Mouse (Mus musculus): ENCODE measurements around the gene Aif1l. TPM values are rescaled to one million over a fixed set of nuclear protein-coding genes. Genes with fewer than 3 reads are reported as not detected.

The Aif1l gene
- polyA plus RNA-seq, 1 experiment from 2014 or later = 80.5 TPM

- ATAC-seq (ENCODE audit: insufficient number of reproducible peaks, low FRiP score) = no peak
- Histone ChIP-seq H3K36me3 (peaks cover 38% of the 10 kb centered on the region; the same call in 1 of the 2 replicates), H3K27ac (ENCODE audit: poor library complexity, severe bottlenecking) (no peak overlapping the region)
Observed at GRCm38 (mm10) chr2:31965110-31965509, 15.2 kb downstream of the Aif1l start.

DNA sequence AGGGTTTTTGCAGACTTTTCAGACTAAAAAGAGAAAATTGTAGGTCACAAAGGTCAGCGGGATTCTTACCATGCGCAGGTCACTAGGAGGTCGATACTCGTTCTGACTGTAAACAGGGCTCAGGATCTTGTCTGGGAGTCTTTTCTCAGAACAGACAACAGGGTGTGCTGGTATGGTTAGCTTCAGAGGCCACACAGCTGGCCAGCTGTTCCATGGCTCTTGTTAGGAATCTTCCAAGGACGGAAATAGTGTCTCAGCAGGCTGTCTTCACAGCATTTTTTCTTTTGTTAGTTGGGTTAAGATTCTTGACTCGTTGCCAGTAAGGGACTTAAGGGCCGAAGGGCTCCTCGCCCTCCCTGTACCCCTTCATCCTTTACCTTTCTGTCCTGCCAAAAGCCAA, 16.9 kb downstream of the Aif1l start:
- no peak for ATAC-seq (ENCODE audit: insufficient number of reproducible peaks, low FRiP score)
- H3K27me3 ChIP-seq (replicated peaks) = no peaks in the 10 kb centered on the region

More at GRCm38 (mm10) chr2:31965110-31965509, 15.2 kb downstream of the Aif1l start:
- Histone ChIP-seq H3K4me2 (no peak overlapping the region), H3K4me1 (replicated peaks) (peaks cover 14% of the 10 kb centered on the region; the same call in 1 of the 2 replicates), H3K9me3 (replicated peaks) (no peaks in the 10 kb centered on the region), H3K27me3 (replicated peaks) (no peaks in the 10 kb centered on the region), H3K4me3 (no peak overlapping the region), H3K9ac (no peak overlapping the region)

GRCm38 (mm10) chr2:31972589-31972988, 22.6 kb downstream of the Aif1l start:
- no peak overlapping the region for H3K4me2 ChIP-seq
- H3K4me1 ChIP-seq (replicated peaks) = peaks cover 9% of the 10 kb centered on the region
- no peak for ATAC-seq (ENCODE audit: insufficient number of reproducible peaks, low FRiP score)
- H3K36me3 ChIP-seq = peaks cover 51% of the 10 kb centered on the region
- no peak overlapping the region for H3K9ac ChIP-seq
- WGBS = 75% methylated on average over 4 of the region's 4 CpGs
- no peak overlapping the region for H3K27ac ChIP-seq (ENCODE audit: poor library complexity, severe bottlenecking)
- H3K4me3 ChIP-seq = no peak overlapping the region
- H3K27me3 ChIP-seq (replicated peaks) = no peaks in the 10 kb centered on the region
- H3K9me3 ChIP-seq (replicated peaks) = no peaks in the 10 kb centered on the region

More for the DNA sequence above, 16.9 kb downstream of the Aif1l start:
- Histone ChIP-seq H3K36me3 (peaks cover 49% of the 10 kb centered on the region), H3K4me3 (no peak overlapping the region), H3K27ac (ENCODE audit: poor library complexity, severe bottlenecking) (0 out of 2 replicates have a peak overlapping the region, but pooled peaks have one; percentile 6), H3K4me1 (replicated peaks) (peaks cover 13% of the 10 kb centered on the region; the same call in 1 of the 2 replicates), H3K9me3 (replicated peaks) (no peaks in the 10 kb centered on the region), H3K9ac (no peak overlapping the region), H3K4me2 (no peak overlapping the region)
- 60% methylated on average over 8 of the region's 8 CpGs for WGBS

DNA sequence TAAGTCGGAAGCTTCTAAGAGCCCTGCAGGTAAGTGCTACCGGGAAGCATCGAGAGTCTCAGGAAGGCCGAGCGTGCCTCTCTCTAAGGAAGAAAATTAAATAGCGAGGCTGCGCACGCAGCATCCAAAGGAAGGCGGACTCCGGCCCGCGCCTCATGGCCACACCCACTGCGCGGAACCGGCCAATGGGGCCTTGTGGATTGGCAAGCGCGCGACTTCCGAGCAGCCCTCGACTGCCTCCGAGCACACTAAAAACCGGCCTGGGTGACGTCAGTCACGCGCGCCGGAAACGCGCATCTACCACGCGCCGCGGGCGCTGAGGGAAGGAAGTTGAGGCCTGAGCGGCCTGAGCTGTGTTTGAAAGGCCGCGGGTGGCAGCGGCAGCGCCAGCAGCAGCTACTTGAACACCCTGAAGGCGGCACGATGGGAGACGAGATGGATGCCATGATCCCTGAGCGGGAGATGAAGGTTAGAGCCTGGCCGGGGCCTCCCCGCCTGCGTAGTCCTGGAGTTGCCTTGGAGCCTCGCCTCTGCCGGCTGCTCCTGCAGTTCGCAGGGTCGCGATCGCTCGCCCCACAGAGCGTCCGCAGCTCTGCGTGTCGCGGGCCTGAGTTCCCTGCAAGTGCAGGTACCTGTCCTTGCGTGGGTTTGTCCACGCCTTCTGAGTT, 24.3 kb downstream of the Aif1l start, which contains the start of gene Nup214:
Gene Nup214 (plus strand): TSS at position 296 of the 668 bp plus-strand sequence.
- peaks cover 53% of the 10 kb centered on the region for H3K36me3 ChIP-seq
- under 1% methylated on average over 60 of the region's 60 CpGs for WGBS
- peak within 1 kb of the TSS; percentile 26; the same call in 1 of the 2 replicates for H3K27ac ChIP-seq (ENCODE audit: poor library complexity, severe bottlenecking)
- peaks cover 9% of the 10 kb centered on the region for H3K4me1 ChIP-seq (replicated peaks)
- no peaks in the 10 kb centered on the region for H3K27me3 ChIP-seq (replicated peaks)
- H3K9ac ChIP-seq = peak within 1 kb of the TSS; percentile 93
- peak; percentile 99 for ATAC-seq (ENCODE audit: insufficient number of reproducible peaks, low FRiP score)
- peak within 1 kb of the TSS; percentile 90 for H3K4me3 ChIP-seq
- H3K9me3 ChIP-seq (replicated peaks) = no peaks in the 10 kb centered on the region
- peak within 1 kb of the TSS; percentile 82 for H3K4me2 ChIP-seq

DNA sequence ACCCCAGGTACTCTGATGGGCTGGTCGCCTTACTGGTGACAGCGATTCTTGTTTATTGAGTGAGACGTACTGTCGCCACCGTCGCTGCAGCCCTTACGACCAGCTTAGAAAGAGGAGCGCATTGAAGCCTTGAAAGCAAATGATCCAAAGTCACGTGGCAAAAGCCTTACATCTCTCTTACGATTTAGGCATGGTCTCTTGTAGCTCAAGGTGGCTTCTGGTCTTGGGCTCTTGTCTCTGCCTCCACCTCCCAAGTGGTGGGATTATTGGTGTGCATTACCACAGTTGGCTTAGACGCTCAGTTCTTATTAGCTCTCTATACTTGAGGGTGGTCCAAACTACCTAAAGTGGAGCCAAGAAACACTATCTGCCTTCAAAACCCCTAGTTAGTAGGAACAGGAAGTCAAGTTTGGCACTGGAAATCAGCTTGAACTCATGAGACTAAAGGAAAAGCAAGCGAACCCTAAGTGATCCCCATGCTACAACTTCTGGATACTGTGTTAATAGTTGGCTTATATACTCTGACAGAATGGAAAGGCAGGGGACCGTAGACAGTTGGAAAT, 25.0 kb downstream of the Aif1l start:
- Histone ChIP-seq H3K9ac (peak overlapping the region; percentile 93), H3K9me3 (replicated peaks) (no peaks in the 10 kb centered on the region), H3K4me3 (peak overlapping the region; percentile 90), H3K4me2 (peak overlapping the region; percentile 82), H3K27ac (ENCODE audit: poor library complexity, severe bottlenecking) (no peak overlapping the region), H3K4me1 (replicated peaks) (peaks cover 9% of the 10 kb centered on the region), H3K36me3 (peaks cover 52% of the 10 kb centered on the region), H3K27me3 (replicated peaks) (no peaks in the 10 kb centered on the region)
- ATAC-seq (ENCODE audit: insufficient number of reproducible peaks, low FRiP score) = no peak; the same call in 1 of the 2 replicates
- 7% methylated on average over 13 of the region's 13 CpGs for whole genome bisulfite sequencing

DNA sequence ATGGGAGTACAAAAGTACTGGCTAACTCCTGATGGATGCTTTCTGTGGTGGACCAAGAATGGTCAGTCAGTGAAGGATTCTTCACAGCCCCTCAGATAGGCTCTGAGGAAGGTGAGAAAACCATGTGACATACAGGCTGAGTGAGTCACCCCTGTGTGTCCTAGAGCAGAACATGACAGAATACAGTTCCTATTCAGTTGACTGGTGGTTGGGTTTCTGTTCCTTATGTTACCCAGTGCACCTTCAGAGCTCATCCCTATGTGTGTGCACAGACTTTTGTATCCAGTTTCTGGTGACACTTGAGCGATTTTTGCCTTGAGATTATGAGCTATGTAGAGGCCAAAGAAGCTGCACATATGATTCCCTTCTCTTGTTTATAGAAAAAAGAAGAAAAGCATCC, 37.8 kb downstream of the Aif1l start:
- Histone ChIP-seq H3K36me3 (peaks cover 89% of the 10 kb centered on the region), H3K4me1 (replicated peaks) (no peaks in the 10 kb centered on the region), H3K4me2 (no peak overlapping the region), H3K27me3 (replicated peaks) (no peaks in the 10 kb centered on the region), H3K9ac (no peak overlapping the region), H3K4me3 (no peak overlapping the region), H3K9me3 (replicated peaks) (no peaks in the 10 kb centered on the region), H3K27ac (ENCODE audit: poor library complexity, severe bottlenecking) (no peak overlapping the region)
- ATAC-seq (ENCODE audit: insufficient number of reproducible peaks, low FRiP score) = no peak
- WGBS = 88% methylated on average over 1 of the region's 1 CpGs

DNA sequence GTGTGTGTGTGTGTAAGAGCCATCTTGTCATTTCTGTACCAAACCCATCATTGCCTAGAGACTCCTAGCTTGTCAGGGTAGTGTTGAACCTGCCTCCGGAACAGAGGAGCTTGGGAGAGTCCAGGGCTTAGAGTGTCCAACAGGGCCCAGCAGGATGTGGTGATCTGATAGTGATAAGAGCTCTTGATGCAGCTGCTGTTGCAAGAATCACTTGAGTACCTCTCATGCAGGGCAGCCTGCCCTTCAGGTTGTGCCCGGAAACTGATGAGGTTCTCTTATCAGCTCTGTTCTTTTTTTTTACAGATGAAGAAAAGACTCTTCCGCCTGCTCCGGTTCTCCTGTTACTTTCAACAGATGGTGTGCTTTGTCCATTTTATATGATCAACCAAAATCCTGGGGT, 41.0 kb downstream of the Aif1l start:
- H3K36me3 ChIP-seq = peaks cover 85% of the 10 kb centered on the region
- H3K9me3 ChIP-seq (replicated peaks) = no peaks in the 10 kb centered on the region
- H3K4me1 ChIP-seq (replicated peaks) = no peaks in the 10 kb centered on the region
- no peak overlapping the region for H3K27ac ChIP-seq (ENCODE audit: poor library complexity, severe bottlenecking)
- no peak overlapping the region for H3K4me3 ChIP-seq
- 86% methylated on average over 4 of the region's 4 CpGs for WGBS
- H3K4me2 ChIP-seq = no peak overlapping the region
- H3K9ac ChIP-seq = no peak overlapping the region
- no peaks in the 10 kb centered on the region for H3K27me3 ChIP-seq (replicated peaks)
- no peak for ATAC-seq (ENCODE audit: insufficient number of reproducible peaks, low FRiP score)

DNA sequence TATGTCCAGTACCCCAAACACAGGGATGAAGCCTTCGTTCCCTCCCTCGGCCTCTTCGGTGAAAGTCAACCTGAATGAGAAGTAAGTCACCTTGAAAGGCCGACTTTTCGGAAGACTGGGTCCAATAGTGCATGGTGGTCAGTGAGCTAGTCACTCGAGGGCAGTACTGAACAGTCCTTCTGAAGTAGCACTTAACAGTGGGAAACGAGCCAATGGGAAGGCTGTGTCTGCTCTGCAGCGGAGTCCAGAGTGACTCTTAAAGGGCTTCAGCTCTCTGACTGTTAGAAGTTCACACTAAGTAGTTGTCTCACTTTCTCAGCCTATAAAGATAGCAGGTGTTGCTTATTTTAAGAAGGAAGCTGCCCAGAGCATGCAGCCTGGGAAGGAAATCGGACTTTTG, 45.0 kb downstream of the Aif1l start:
- no peak for ATAC-seq (ENCODE audit: insufficient number of reproducible peaks, low FRiP score)
- no peaks in the 10 kb centered on the region for H3K27me3 ChIP-seq (replicated peaks)
- no peaks in the 10 kb centered on the region for H3K4me1 ChIP-seq (replicated peaks)
- no peak overlapping the region for H3K27ac ChIP-seq (ENCODE audit: poor library complexity, severe bottlenecking)
- H3K9me3 ChIP-seq (replicated peaks) = no peaks in the 10 kb centered on the region
- no peak overlapping the region for H3K9ac ChIP-seq
- no peak overlapping the region for H3K4me3 ChIP-seq
- peaks cover 92% of the 10 kb centered on the region for H3K36me3 ChIP-seq
- no peak overlapping the region for H3K4me2 ChIP-seq
- 90% methylated on average over 9 of the region's 9 CpGs for WGBS

- ATAC-seq (ENCODE audit: insufficient number of reproducible peaks, low FRiP score) = no peak
Observed at GRCm38 (mm10) chr2:31996060-31996459, 46.1 kb downstream of the Aif1l start.

GRCm38 (mm10) chr2:31997539-31997938, 47.6 kb downstream of the Aif1l start:
- ATAC-seq (ENCODE audit: insufficient number of reproducible peaks, low FRiP score) = no peak

More at GRCm38 (mm10) chr2:31996060-31996459, 46.1 kb downstream of the Aif1l start:
- no peak overlapping the region for H3K4me2 ChIP-seq
- H3K4me3 ChIP-seq = no peak overlapping the region
- H3K4me1 ChIP-seq (replicated peaks) = no peaks in the 10 kb centered on the region
- peaks cover 86% of the 10 kb centered on the region for H3K36me3 ChIP-seq
- no peak overlapping the region for H3K27ac ChIP-seq (ENCODE audit: poor library complexity, severe bottlenecking)
- no peak overlapping the region for H3K9ac ChIP-seq
- no peaks in the 10 kb centered on the region for H3K9me3 ChIP-seq (replicated peaks)
- 93% methylated on average over 13 of the region's 13 CpGs for WGBS
- H3K27me3 ChIP-seq (replicated peaks) = no peaks in the 10 kb centered on the region

GRCm38 (mm10) chr2:31998443-31998842, 48.5 kb downstream of the Aif1l start:
- Histone ChIP-seq H3K27ac (ENCODE audit: poor library complexity, severe bottlenecking) (no peak overlapping the region), H3K9me3 (replicated peaks) (no peaks in the 10 kb centered on the region), H3K4me2 (no peak overlapping the region), H3K4me1 (replicated peaks) (no peaks in the 10 kb centered on the region), H3K4me3 (no peak overlapping the region), H3K9ac (no peak overlapping the region), H3K27me3 (replicated peaks) (no peaks in the 10 kb centered on the region), H3K36me3 (peaks cover 79% of the 10 kb centered on the region)
- WGBS = 73% methylated on average over 2 of the region's 2 CpGs
- no peak for ATAC-seq (ENCODE audit: insufficient number of reproducible peaks, low FRiP score)

More at GRCm38 (mm10) chr2:31997539-31997938, 47.6 kb downstream of the Aif1l start:
- Histone ChIP-seq H3K36me3 (peaks cover 80% of the 10 kb centered on the region), H3K9ac (no peak overlapping the region), H3K9me3 (replicated peaks) (no peaks in the 10 kb centered on the region), H3K4me2 (no peak overlapping the region), H3K27ac (ENCODE audit: poor library complexity, severe bottlenecking) (no peak overlapping the region), H3K27me3 (replicated peaks) (no peaks in the 10 kb centered on the region), H3K4me3 (no peak overlapping the region), H3K4me1 (replicated peaks) (no peaks in the 10 kb centered on the region)
- WGBS = 94% methylated on average over 5 of the region's 5 CpGs

Data from heart, embryonic 12.5 days (tissue).